Mouse (Mus musculus) erythroblast, embryonic 14.5 days (primary cell): ENCODE data around the gene Slc22a21.

Experiments
- GATA1 ChIP-seq: IDR thresholded peaks from 2 replicates; pipeline ENCODE4 v1.6.1; 2012; ENCODE audit warnings: low read length, inconsistent platforms, mixed read lengths
- TAL1 ChIP-seq: IDR thresholded peaks from 3 replicates; pipeline ENCODE4 v1.6.1; 2012; ENCODE audit warnings: low read length, inconsistent platforms, mixed read lengths

GRCm38 (mm10) chr11:53908686-53909085 lies 71.4 kb downstream of the Slc22a21 start:
- TF ChIP-seq GATA1 (no peak), TAL1 (no peak)
